Mouse (Mus musculus): Measurements from ENCODE around the gene Clic1. TPM values are rescaled to one million over a fixed set of nuclear protein-coding genes. Genes with fewer than 3 reads are reported as not detected.
A peak's percentile ranks its signal among the peaks of the same experiment; 100 is the strongest.

Gene Clic1
- polyA plus RNA-seq, 1 experiment from 2014 or later, result 102 TPM

DNA sequence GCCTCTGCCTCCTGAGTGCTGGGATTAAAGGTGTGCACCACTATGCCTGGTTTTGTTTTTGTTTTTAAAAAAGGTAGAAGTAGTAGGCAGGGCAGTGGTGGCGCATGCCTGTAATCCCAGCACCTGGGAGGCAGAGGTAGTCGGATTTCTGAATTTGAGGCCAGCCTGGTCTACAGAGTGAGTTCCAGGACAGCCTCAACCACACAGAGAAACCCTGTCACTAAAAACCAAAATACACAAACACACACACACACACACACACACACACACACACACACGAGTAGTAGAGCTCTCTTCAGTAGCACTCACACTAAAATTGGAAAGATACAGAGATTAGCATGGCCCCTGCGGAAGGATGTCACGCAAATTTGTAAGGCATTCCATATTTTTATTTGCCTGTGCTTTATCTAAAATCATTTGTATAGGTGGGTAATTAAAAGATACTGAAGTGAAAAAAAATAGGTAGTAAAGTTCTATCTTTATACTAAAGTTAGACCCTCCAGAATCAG lies 780 bp upstream of the Clic1 start:
- Histone ChIP-seq H3K4me1 (replicated peaks) (peaks cover 47% of the 10 kb centered on the region), H3K27ac (peak overlapping the region; percentile 89; the same call in 1 of the 2 replicates)
- 80% methylated on average over 5 of the region's 5 CpGs for WGBS

DNA sequence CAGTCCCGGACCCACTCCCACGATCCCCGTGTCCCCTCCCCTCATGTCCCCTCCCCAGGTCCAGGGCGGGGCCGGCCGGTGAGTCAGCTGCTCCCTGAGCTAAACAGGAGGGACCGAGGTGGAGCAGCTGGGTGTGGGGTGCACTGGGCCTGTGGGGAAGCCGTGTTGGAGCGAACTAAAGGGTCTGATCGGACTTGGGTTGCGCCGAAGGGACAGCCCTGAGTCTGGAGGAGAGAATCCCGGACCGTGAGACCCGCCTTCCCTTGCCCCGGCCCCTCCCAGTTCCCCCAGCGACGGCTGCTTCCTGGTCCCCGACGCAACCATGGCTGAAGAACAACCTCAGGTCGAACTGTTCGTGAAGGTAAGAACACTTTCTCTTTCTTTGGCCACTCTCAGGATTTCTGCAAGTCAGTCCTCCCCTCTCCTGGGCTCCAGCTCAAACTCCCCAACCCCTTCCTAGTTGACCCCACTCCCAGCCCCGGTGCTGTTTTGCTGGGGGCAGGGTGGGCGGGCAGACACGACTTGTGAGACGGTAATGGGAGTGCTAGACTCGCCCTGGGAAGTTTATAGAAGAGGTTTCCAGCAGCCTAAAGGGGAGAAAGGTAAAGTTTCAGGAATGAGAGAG lies 472 bp downstream of the Clic1 start:
- Histone ChIP-seq H3K27ac (peak overlapping the region; percentile 89), H3K4me2 (peak overlapping the region; percentile 61), H3K4me1 (replicated peaks) (peaks cover 47% of the 10 kb centered on the region), H3K9ac (peak overlapping the region; percentile 74), H3K4me3 (peak overlapping the region; percentile 43), H3K36me3 (peaks cover 7% of the 10 kb centered on the region), H3K27me3 (no peaks in the 10 kb centered on the region), H3K9me3 (no peaks in the 10 kb centered on the region; the same call in 1 of the 2 replicates)
- WGBS, result under 1% methylated on average over 27 of the region's 27 CpGs
- ATAC-seq (ENCODE audit: low FRiP score), result no peak

More for the DNA sequence above, 780 bp upstream of the Clic1 start:
- Histone ChIP-seq H3K9me3 (no peaks in the 10 kb centered on the region), H3K36me3 (peaks cover 2% of the 10 kb centered on the region), H3K9ac (no peak overlapping the region), H3K4me3 (no peak overlapping the region), H3K4me2 (no peak overlapping the region), H3K27me3 (no peaks in the 10 kb centered on the region)
- no peak for ATAC-seq (ENCODE audit: low FRiP score)

DNA sequence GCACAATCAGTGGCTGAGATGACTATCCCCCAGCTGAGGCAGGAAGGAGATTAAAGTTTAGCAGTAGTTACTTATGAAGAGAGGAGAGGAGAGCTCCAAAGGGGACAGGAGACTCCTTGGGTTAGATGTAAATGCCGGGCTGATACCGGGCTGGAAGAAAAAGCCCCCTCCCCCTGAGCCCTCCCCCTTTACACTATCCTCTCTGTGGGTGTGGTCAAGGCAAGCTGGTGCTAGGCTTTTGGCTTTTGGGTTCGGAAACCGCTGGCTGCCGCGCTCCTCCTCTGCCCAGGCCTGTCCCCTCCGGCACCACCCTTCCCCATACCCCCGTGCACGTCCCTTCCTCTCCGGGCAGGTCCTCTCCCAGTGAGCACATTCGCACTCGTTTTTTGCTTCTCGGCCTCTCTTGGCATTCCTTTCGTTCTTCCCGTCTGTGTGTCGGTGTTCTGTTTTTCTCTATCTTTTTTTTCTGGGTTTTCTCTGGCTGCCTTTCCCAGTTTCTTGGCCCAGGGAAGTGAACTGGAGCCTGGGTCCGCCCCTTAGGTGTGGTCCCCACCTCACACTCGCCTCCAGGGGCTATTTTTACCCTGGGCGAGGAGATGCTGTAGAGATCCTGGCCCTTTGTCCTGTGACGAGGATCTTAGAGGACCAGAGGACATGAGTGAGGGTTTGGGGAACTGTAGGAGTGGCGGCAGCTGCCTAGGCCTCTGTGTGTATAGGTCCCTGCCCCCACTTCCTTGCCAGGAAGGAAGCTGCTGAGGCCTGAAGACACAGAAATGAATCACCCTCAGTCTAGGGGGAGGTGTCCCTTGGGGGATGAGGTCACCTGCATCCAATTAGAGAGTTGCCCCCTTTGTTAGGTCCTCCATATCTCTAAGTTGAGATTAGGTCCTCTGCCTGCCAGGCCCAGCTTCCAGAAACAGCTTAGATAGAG lies 1.7 kb downstream of the Clic1 start:
- Histone ChIP-seq H3K27ac (peak overlapping the region; percentile 90), H3K27me3 (no peaks in the 10 kb centered on the region), H3K9me3 (no peaks in the 10 kb centered on the region; the same call in 1 of the 2 replicates), H3K36me3 (peaks cover 13% of the 10 kb centered on the region), H3K4me2 (peak overlapping the region; percentile 61), H3K4me3 (peak overlapping the region; percentile 43), H3K4me1 (replicated peaks) (peaks cover 41% of the 10 kb centered on the region), H3K9ac (peak overlapping the region; percentile 74)
- WGBS, result 4% methylated on average over 21 of the region's 21 CpGs
- ATAC-seq (ENCODE audit: low FRiP score), result peak; percentile 44; the same call in 1 of the 2 replicates

DNA sequence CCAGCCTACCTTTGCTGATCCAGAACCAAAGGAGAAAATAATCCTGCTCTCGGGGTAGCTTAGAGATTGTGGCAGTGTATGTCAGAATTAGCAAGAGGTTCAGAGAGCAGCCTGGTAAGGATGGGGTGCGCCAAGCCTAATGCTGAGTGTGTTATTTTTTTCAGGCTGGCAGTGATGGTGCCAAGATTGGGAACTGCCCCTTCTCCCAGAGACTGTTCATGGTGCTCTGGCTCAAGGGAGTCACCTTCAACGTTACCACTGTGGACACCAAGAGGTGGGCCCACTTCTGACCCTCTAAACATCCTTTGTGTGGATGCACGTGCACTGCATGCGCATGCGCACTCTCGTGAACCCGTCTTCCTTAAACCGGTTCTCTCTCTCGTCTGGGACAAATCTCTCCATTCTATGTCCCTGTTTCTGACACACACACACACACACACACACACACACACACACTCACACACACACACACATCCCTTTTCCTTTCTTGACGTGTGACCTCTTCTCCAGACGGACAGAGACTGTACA lies 2.6 kb downstream of the Clic1 start:
- no peaks in the 10 kb centered on the region for H3K27me3 ChIP-seq
- no peaks in the 10 kb centered on the region; the same call in 1 of the 2 replicates for H3K9me3 ChIP-seq
- H3K4me2 ChIP-seq, result peak overlapping the region; percentile 61
- peaks cover 38% of the 10 kb centered on the region for H3K4me1 ChIP-seq (replicated peaks)
- peaks cover 13% of the 10 kb centered on the region for H3K36me3 ChIP-seq
- ATAC-seq (ENCODE audit: low FRiP score), result no peak
- WGBS, result 68% methylated on average over 12 of the region's 12 CpGs
- H3K27ac ChIP-seq, result peak overlapping the region; percentile 90
- H3K4me3 ChIP-seq, result no peak overlapping the region
- H3K9ac ChIP-seq, result peak overlapping the region; percentile 74

DNA sequence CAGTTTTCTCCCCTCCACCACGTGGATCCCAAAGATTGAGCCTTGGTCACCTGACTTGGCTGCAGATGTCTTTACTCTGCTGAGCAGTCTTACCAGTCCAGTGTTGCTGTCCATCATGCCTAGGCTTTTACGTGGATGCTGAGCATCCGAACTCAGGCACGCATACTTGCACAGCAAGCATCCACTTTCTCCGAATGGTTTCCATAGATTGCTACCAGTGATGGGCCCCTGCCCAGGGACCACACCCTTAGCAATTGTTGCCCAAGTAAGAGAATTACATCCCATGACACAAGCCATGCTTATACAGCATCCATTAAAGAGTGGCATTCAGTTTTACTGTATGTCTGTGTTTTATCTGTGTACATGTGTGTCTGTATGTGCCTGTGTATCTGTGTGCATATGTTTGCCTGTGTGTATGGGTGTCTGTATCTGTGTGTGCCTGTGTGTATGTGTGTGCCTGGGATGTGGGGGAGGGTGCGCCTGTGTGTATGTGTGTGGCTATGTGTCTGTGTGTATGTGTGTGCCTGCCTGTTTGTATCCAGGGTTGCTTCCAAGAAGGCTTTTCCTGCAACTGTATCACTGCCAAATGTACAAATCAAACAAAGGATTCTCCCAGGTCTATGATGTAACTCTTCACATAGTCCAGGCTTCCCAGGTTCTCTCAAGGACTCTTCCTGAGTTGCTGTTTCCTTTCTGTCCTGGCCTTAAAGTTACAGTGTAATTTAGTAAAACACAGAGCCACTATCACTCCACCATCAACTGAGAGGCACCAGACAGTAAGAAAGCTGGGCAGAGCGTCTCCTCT lies 6.1 kb downstream of the Clic1 start:
- H3K4me2 ChIP-seq, result no peak overlapping the region
- H3K4me3 ChIP-seq, result no peak overlapping the region
- H3K27ac ChIP-seq, result no peak overlapping the region
- peaks cover 41% of the 10 kb centered on the region for H3K4me1 ChIP-seq (replicated peaks)
- H3K36me3 ChIP-seq, result peaks cover 18% of the 10 kb centered on the region
- no peaks in the 10 kb centered on the region; the same call in 1 of the 2 replicates for H3K9me3 ChIP-seq
- 92% methylated on average over 7 of the region's 7 CpGs for WGBS
- no peak overlapping the region for H3K9ac ChIP-seq
- ATAC-seq (ENCODE audit: low FRiP score), result no peak
- no peaks in the 10 kb centered on the region for H3K27me3 ChIP-seq

DNA sequence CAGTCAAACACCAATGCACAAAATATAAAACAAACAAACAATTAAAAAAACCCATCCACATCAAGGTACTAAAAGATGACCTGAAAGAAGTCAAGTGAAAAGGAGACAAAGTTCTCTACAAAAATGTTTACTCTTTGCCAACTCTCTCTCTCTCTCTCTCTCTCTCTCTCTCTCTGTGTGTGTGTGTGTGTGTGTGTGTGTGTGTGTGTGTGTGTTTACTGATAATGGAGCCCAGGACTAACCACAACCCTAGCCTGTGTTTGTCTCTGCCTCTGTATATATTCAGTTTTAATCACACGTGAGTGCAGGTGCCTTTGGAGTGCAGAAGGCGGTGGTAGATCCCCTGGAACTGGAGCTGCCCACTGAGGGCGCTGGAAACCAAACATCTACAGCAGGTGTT lies 7.3 kb downstream of the Clic1 start:
- H3K9me3 ChIP-seq, result no peaks in the 10 kb centered on the region; the same call in 1 of the 2 replicates
- no peak for ATAC-seq (ENCODE audit: low FRiP score)
- no peak overlapping the region for H3K27ac ChIP-seq
- H3K27me3 ChIP-seq, result peaks cover 7% of the 10 kb centered on the region
- H3K4me3 ChIP-seq, result no peak overlapping the region
- WGBS, result 82% methylated on average over 3 of the region's 3 CpGs
- peaks cover 39% of the 10 kb centered on the region for H3K4me1 ChIP-seq (replicated peaks)
- H3K36me3 ChIP-seq, result peaks cover 28% of the 10 kb centered on the region
- H3K4me2 ChIP-seq, result no peak overlapping the region
- no peak overlapping the region for H3K9ac ChIP-seq

DNA sequence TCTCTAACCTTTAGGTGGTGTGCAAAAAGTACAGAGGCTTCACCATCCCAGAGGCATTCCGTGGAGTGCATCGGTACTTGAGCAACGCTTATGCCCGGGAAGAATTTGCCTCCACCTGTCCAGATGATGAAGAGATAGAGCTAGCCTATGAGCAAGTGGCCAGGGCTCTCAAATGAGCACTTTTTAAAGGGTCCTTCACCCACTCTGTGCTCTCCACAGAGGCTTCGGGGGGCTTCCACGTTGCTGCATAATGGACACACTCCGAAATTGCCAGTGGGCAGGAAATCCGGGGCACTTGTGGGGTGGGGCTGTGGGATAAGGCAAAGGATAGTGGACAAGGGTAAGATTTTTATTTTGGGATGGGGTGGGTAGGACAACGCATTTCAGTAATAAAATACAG lies 8.6 kb downstream of the Clic1 start:
- 0 out of 2 replicates have a peak, but pooled peaks have one; percentile 13 for ATAC-seq (ENCODE audit: low FRiP score)
- Histone ChIP-seq H3K27ac (peak overlapping the region; percentile 91), H3K4me3 (peak overlapping the region; percentile 78), H3K27me3 (peaks cover 16% of the 10 kb centered on the region), H3K36me3 (peaks cover 38% of the 10 kb centered on the region), H3K9ac (peak overlapping the region; percentile 91), H3K4me1 (replicated peaks) (peaks cover 29% of the 10 kb centered on the region), H3K9me3 (no peaks in the 10 kb centered on the region; the same call in 1 of the 2 replicates), H3K4me2 (peak overlapping the region; percentile 88; the same call in 1 of the 2 replicates)
- 68% methylated on average over 9 of the region's 9 CpGs for WGBS

DNA sequence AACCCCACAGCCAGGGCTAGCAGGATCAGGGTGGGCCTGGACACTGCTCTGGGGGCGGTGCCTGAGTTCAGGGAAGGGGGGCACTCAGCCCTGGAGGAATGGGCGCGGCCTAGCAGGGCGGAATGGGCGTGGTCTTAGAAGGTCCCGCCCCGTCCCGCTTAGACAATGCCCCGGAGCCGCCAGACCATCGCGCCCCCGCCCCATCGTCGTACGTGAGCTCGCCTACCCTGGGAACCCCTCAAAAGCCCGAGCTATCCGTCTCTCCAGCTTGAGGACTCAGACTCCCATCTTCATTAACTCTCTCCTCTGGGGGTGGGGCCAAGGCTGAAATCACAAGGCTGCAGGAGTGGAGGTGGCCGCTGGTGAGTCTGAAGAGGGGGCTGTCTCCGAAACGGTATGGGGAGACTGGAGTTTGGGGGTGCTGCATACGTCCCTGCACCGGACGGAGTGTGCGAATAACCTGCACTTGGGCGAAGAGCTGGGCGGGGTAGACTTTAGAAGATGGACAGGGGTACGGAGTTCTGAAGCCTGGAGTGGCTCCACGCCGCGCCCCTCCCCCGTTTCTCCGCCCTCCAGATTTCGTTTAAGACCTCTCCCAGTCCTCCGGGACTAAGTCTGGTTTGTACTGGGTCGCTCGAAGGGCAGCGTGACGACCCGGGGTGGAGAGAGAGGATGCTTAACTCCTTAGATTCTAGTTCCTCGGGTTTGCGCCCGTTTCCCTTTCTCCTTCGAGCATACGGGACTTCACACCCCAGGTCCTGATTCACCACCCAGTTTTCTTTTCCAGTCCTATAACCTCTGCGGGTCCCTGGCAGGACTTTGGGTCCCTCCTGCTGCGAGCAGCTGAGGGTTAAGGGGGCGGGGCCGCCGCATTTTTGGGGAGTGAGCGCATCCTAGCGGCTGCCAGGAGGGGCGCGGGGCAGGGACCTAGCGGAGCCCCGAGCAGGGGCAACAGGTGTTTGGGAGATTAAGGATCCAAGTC lies 9.4 kb downstream of the Clic1 start, which contains the start of gene Ddah2:
TSS of gene Ddah2 (plus strand) at position 125 of the 982 bp plus-strand sequence.
- under 1% methylated on average over 57 of the region's 57 CpGs for WGBS

DNA sequence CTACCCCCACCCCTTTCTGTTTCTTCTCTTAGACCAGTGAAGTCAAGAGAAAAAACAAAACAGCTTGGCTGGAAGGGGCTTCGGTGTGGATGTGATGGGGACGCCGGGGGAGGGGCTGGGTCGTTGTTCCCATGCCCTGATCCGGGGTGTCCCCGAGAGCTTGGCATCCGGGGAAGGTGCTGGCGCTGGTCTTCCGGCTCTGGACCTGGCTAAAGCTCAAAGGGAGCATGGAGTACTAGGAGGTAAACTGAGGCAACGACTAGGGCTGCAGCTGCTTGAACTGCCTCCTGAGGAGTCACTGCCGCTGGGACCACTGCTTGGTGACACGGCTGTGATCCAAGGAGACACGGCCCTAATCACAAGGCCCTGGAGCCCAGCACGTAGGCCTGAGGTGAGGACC lies 10.3 kb downstream of the Clic1 start:
- peaks cover 39% of the 10 kb centered on the region for H3K4me1 ChIP-seq (replicated peaks)
- peak; percentile 25 for ATAC-seq (ENCODE audit: low FRiP score)
- H3K36me3 ChIP-seq, result peaks cover 36% of the 10 kb centered on the region
- peaks cover 34% of the 10 kb centered on the region for H3K27me3 ChIP-seq
- H3K9me3 ChIP-seq, result no peaks in the 10 kb centered on the region
- 30% methylated on average over 14 of the region's 14 CpGs for WGBS
- H3K4me2 ChIP-seq, result peak overlapping the region; percentile 88
- H3K27ac ChIP-seq, result no peak overlapping the region
- peak overlapping the region; percentile 78 for H3K4me3 ChIP-seq
- peak overlapping the region; percentile 91 for H3K9ac ChIP-seq

More for the DNA sequence above, 9.4 kb downstream of the Clic1 start, which contains the start of gene Ddah2:
- Histone ChIP-seq H3K4me3 (peak within 1 kb of the TSS; percentile 78), H3K9me3 (no peaks in the 10 kb centered on the region; the same call in 1 of the 2 replicates), H3K36me3 (peaks cover 38% of the 10 kb centered on the region), H3K4me1 (replicated peaks) (peaks cover 30% of the 10 kb centered on the region), H3K9ac (peak within 1 kb of the TSS; percentile 91), H3K27me3 (peaks cover 25% of the 10 kb centered on the region), H3K4me2 (peak within 1 kb of the TSS; percentile 88), H3K27ac (peak within 1 kb of the TSS; percentile 91)
- ATAC-seq (ENCODE audit: low FRiP score), result peak; percentile 89

DNA sequence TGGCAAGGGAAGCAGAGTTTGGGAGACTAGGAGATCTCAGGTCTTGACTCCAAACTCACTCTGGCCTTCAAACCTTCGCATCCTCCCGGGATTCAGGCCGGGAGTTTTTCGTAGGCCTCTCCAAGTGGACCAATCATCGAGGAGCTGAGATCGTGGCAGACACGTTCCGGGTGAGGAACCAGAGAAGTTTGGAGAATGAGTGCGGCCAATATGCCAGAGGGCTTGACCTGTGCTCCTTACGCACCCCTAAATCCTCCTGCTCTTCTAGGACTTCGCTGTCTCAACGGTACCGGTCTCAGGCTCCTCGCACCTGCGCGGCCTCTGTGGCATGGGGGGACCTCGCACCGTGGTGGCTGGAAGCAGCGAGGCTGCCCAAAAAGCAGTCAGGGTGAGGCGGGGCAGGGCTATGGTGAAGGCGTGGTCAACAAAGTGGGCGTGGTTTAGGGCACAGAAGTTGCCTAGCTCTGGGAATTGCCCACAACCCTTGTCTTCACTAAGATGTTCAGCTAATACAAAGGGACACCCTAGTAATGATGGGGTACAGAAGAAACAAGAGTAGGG lies 11.1 kb downstream of the Clic1 start:
- ATAC-seq (ENCODE audit: low FRiP score), result no peak
- WGBS, result 53% methylated on average over 22 of the region's 22 CpGs
- Histone ChIP-seq H3K27ac (no peak overlapping the region), H3K36me3 (peaks cover 33% of the 10 kb centered on the region), H3K4me2 (peak overlapping the region; percentile 88), H3K4me1 (replicated peaks) (peaks cover 45% of the 10 kb centered on the region), H3K9ac (peak overlapping the region; percentile 91), H3K4me3 (peak overlapping the region; percentile 78), H3K9me3 (no peaks in the 10 kb centered on the region), H3K27me3 (peaks cover 41% of the 10 kb centered on the region)
